Mouse (Mus musculus): Measurements from ENCODE around the gene Phospho1. TPM values are rescaled to one million over a fixed set of nuclear protein-coding genes. Genes with fewer than 3 reads are reported as not detected.

Phospho1 gene
- total RNA-seq, 2 experiments from 2014 or later: 172 to 179 TPM

GRCm38 (mm10) chr11:95832129-95833005, 8.1 kb downstream of the Phospho1 start:
- DNase-seq: no peak
- intact Hi-C loops (cut with DNase I): no loop called here

GRCm38 (mm10) chr11:95833006-95833570, 8.8 kb downstream of the Phospho1 start:
- no peak for DNase-seq
- intact Hi-C loops (cut with DNase I): no loop called here

GRCm38 (mm10) chr11:95833631-95834142, 9.4 kb downstream of the Phospho1 start:
- no peak for DNase-seq
- intact Hi-C loops (cut with DNase I): no loop called here

- peak in 1 of 2 experiments; percentile 49 for DNase-seq
- intact Hi-C loops (cut with DNase I): no loop called here
Observed at GRCm38 (mm10) chr11:95834143-95834667, 9.9 kb downstream of the Phospho1 start.

- intact Hi-C loops (cut with DNase I): no loop called here
- peak in 1 of 2 experiments; percentile 11 for DNase-seq
Observed at GRCm38 (mm10) chr11:95834742-95835710, 10.7 kb downstream of the Phospho1 start.

- intact Hi-C loops (cut with DNase I): no loop called here
- no peak for DNase-seq
Observed at GRCm38 (mm10) chr11:95835832-95836231, 11.5 kb downstream of the Phospho1 start.

GRCm38 (mm10) chr11:95836433-95836832, 12.1 kb downstream of the Phospho1 start:
- DNase-seq: peak in 1 of 2 experiments; percentile 20
- intact Hi-C loops (cut with DNase I): no loop called here

- DNase-seq: peak; percentile 85 to 87
- intact Hi-C loops (cut with DNase I): no loop called here
Observed at GRCm38 (mm10) chr11:95837059-95837458, 12.8 kb downstream of the Phospho1 start, which contains the start of gene Gngt2. Gene Gngt2 (plus strand): TSS chr11:95837216.

- DNase-seq: no peak
- intact Hi-C loops (cut with DNase I): no loop called here
Observed at GRCm38 (mm10) chr11:95838598-95838997, 14.3 kb downstream of the Phospho1 start.

- intact Hi-C loops (cut with DNase I): no loop called here
- no peak for DNase-seq
Observed at GRCm38 (mm10) chr11:95838999-95839868, 14.9 kb downstream of the Phospho1 start.

- no peak for DNase-seq
- intact Hi-C loops (cut with DNase I): no loop called here
Observed at GRCm38 (mm10) chr11:95840694-95841497, 16.6 kb downstream of the Phospho1 start.

GRCm38 (mm10) chr11:95841498-95841830, 17.2 kb downstream of the Phospho1 start:
- DNase-seq: no peak
- intact Hi-C loops (cut with DNase I): no loop called here

GRCm38 (mm10) chr11:95842074-95842681, 17.9 kb downstream of the Phospho1 start, which contains the start of gene Abi3:
Gene Abi3 (minus strand): TSS chr11:95842476.
- peak; percentile 60 to 69 for DNase-seq
- intact Hi-C loops (cut with DNase I): no loop called here

- intact Hi-C loops (cut with DNase I): no loop called here
- DNase-seq: no peak
Observed at GRCm38 (mm10) chr11:95842953-95843352, 18.7 kb downstream of the Phospho1 start.

GRCm38 (mm10) chr11:95843421-95843950, 19.2 kb downstream of the Phospho1 start:
- DNase-seq: peak in 1 of 2 experiments; percentile 18

GRCm38 (mm10) chr11:95844935-95845334, 20.6 kb downstream of the Phospho1 start:
- DNase-seq: no peak
- intact Hi-C loops (cut with DNase I): no loop called here

More at GRCm38 (mm10) chr11:95843421-95843950, 19.2 kb downstream of the Phospho1 start:
- intact Hi-C loops (cut with DNase I): no loop called here

- no peak for DNase-seq
- intact Hi-C loops (cut with DNase I): loop anchor here (5.0 kb wide), 2 partner anchors 79 to 164 kb away; no protein-coding TSS in a partner anchor
Observed at GRCm38 (mm10) chr11:95850898-95851297, 26.6 kb downstream of the Phospho1 start.
